Mouse (Mus musculus): ENCODE measurements at regions not wholly inside any gene's neighbourhood (a gene's known extent, or its start where the extent isn't known, plus 50 kb on each side); places are given as distances from the start of the nearest gene placed in this dataset.

- DNase-seq (ENCODE audit: low spot score) = no peak
These were observed 147.2 kb downstream of the Nr2f2 start for GRCm38 (mm10) chr7:70219310-70219709.

GRCm38 (mm10) chr7:70217137-70217536, 149.4 kb downstream of the Nr2f2 start:
- DNase-seq (ENCODE audit: low spot score) = no peak

- no peak for DNase-seq (ENCODE audit: low spot score)
These were observed 152.5 kb downstream of the Nr2f2 start for GRCm38 (mm10) chr7:70213970-70214520.

GRCm38 (mm10) chr7:70205900-70206299, 160.6 kb downstream of the Nr2f2 start:
- no peak for DNase-seq (ENCODE audit: low spot score)

- no peak for DNase-seq (ENCODE audit: low spot score)
These were observed 166.3 kb downstream of the Nr2f2 start for GRCm38 (mm10) chr7:70200188-70200587.

- no peak for DNase-seq (ENCODE audit: low spot score)
These were observed 187.6 kb downstream of the Nr2f2 start for GRCm38 (mm10) chr7:70178956-70179355.

GRCm38 (mm10) chr7:70178006-70178405, 188.5 kb downstream of the Nr2f2 start:
- no peak for DNase-seq (ENCODE audit: low spot score)

GRCm38 (mm10) chr7:70176686-70177259, 189.8 kb downstream of the Nr2f2 start:
- peak; percentile 16 for DNase-seq (ENCODE audit: low spot score)

GRCm38 (mm10) chr7:70176086-70176485, 190.4 kb downstream of the Nr2f2 start:
- DNase-seq (ENCODE audit: low spot score) = no peak

GRCm38 (mm10) chr7:70172431-70172830, 194.1 kb downstream of the Nr2f2 start:
- DNase-seq (ENCODE audit: low spot score) = peak; percentile 11

- no peak for DNase-seq (ENCODE audit: low spot score)
These were observed 195.1 kb downstream of the Nr2f2 start for GRCm38 (mm10) chr7:70171456-70171855.

GRCm38 (mm10) chr7:70168080-70168479, 198.5 kb downstream of the Nr2f2 start:
- no peak for DNase-seq (ENCODE audit: low spot score)

GRCm38 (mm10) chr7:70166081-70166480, 200.5 kb downstream of the Nr2f2 start:
- no peak for DNase-seq (ENCODE audit: low spot score)

- DNase-seq (ENCODE audit: low spot score) = no peak
These were observed 201.0 kb downstream of the Nr2f2 start for GRCm38 (mm10) chr7:70165501-70165900.

GRCm38 (mm10) chr7:70164691-70165193, 201.8 kb downstream of the Nr2f2 start:
- no peak for DNase-seq (ENCODE audit: low spot score)

GRCm38 (mm10) chr7:70158531-70158930, 208.0 kb downstream of the Nr2f2 start:
- DNase-seq (ENCODE audit: low spot score) = no peak

GRCm38 (mm10) chr7:70144726-70145271, 221.7 kb downstream of the Nr2f2 start:
- no peak for DNase-seq (ENCODE audit: low spot score)

- DNase-seq (ENCODE audit: low spot score) = no peak
These were observed 229.7 kb downstream of the Nr2f2 start for GRCm38 (mm10) chr7:70136837-70137236.

- no peak for DNase-seq (ENCODE audit: low spot score)
These were observed 231.1 kb downstream of the Nr2f2 start for GRCm38 (mm10) chr7:70135416-70135815.

GRCm38 (mm10) chr7:70129963-70130362, 236.6 kb downstream of the Nr2f2 start:
- DNase-seq (ENCODE audit: low spot score) = peak; percentile 40

GRCm38 (mm10) chr7:70122818-70123217, 243.7 kb downstream of the Nr2f2 start:
- no peak for DNase-seq (ENCODE audit: low spot score)

- no peak for DNase-seq (ENCODE audit: low spot score)
These were observed 247.0 kb downstream of the Nr2f2 start for GRCm38 (mm10) chr7:70119517-70119916.

GRCm38 (mm10) chr7:70118971-70119370, 247.6 kb downstream of the Nr2f2 start:
- DNase-seq (ENCODE audit: low spot score) = peak; percentile 54
